9 mouse cellular contexts compared by ENCODE assay signal in the genomic region with DNA sequence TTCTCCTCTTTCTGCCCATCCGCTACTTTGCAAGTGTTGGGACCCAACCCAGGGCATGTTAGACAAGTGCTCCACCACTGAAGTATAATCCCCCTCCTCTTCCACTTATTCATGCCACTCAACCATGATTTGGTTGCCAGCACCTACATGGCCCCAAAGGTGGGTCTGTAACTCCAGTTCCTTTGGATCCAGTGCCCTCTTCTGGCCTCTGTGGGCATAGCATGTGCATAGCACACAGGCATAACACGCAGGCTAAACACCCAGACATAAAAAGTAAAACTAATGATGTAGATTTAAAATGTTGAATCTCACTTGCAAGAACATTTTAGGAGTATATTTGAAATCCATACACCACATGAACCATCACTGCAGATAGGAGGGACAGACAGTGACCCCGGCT.
DNase-seq lines count a peak whose midpoint lies in the region; ATAC-seq lines count a peak whose summit lies in the region.
"Had no signal": no experiment of that assay in that cellular context is flagged by ENCODE, and none has a peak within 500 bp of the region (broad histone marks: within the 10 kb centered on the region; RNA-seq: fewer than 3 reads in every experiment).

No protein-coding gene starts in this region.

- H3K27ac ChIP-seq in embryonic facial prominence, embryonic 13.5 days = peak overlapping the region; percentile 16; the same call in 1 of the 2 replicates
- no peak overlapping the region for H3K27ac ChIP-seq in embryonic facial prominence, embryonic 10.5 days (replicated peaks)
- peak overlapping the region; percentile 70; the same call in 1 of the 2 replicates for H3K27ac ChIP-seq in kidney, embryonic 16.5 days (ENCODE audit: low read length)

- H3K9ac ChIP-seq in embryonic facial prominence, embryonic 13.5 days = no peak overlapping the region
- H3K9ac ChIP-seq in kidney, embryonic 16.5 days (replicated peaks; ENCODE audit: low read length) = no peak overlapping the region

- no peak overlapping the region for H3K4me2 ChIP-seq in embryonic facial prominence, embryonic 13.5 days
- H3K4me2 ChIP-seq in kidney, embryonic 16.5 days (replicated peaks; ENCODE audit: low read depth, low read length) = no peak overlapping the region

- DNase-seq in embryonic facial prominence, embryonic 10.5 days (ENCODE audit: low spot score) = no peak
- DNase-seq in kidney, adult 18-20 months = no peak
- DNase-seq in thymus, postnatal 14 days = peak; percentile 38
- no peak for DNase-seq in thymus, postnatal 0 days (ENCODE audit: low spot score)
- no peak for DNase-seq in adrenal gland, adult 2 months
- no peak for DNase-seq in adipocyte (ENCODE audit: low spot score)
- DNase-seq: right cerebral cortex, postnatal 4 days had no signal

- H3K4me3 ChIP-seq in embryonic facial prominence, embryonic 13.5 days = no peak overlapping the region
- no peak overlapping the region for H3K4me3 ChIP-seq in embryonic facial prominence, embryonic 10.5 days
- H3K4me3 ChIP-seq in kidney, embryonic 16.5 days (ENCODE audit: low read length) = no peak overlapping the region

- H3K27me3 ChIP-seq in embryonic facial prominence, embryonic 13.5 days = no peaks in the 10 kb centered on the region
- H3K27me3 ChIP-seq in embryonic facial prominence, embryonic 10.5 days (replicated peaks; ENCODE audit: low read depth, poor library complexity, severe bottlenecking) = no peaks in the 10 kb centered on the region
- H3K27me3 ChIP-seq in kidney, embryonic 16.5 days (ENCODE audit: insufficient read depth, low read length) = no peaks in the 10 kb centered on the region

- peaks cover 12% of the 10 kb centered on the region for H3K36me3 ChIP-seq in embryonic facial prominence, embryonic 13.5 days
- H3K36me3 ChIP-seq in embryonic facial prominence, embryonic 10.5 days (replicated peaks) = peaks cover 38% of the 10 kb centered on the region
- H3K36me3 ChIP-seq in kidney, embryonic 16.5 days (ENCODE audit: insufficient read depth, low read length) = peaks cover 9% of the 10 kb centered on the region

- no peak for ATAC-seq in embryonic facial prominence, embryonic 13.5 days (ENCODE audit: insufficient number of reproducible peaks, insufficient read depth, low FRiP score, low TSS enrichment, low read depth)
- ATAC-seq in kidney, embryonic 16.5 days (ENCODE audit: low FRiP score, low TSS enrichment) = no peak

- no peaks in the 10 kb centered on the region for H3K9me3 ChIP-seq in embryonic facial prominence, embryonic 13.5 days
- peaks cover 9% of the 10 kb centered on the region; the same call in 1 of the 2 replicates for H3K9me3 ChIP-seq in embryonic facial prominence, embryonic 10.5 days
- H3K9me3 ChIP-seq in kidney, embryonic 16.5 days (ENCODE audit: low read length) = peaks cover 7% of the 10 kb centered on the region

- peaks cover 24% of the 10 kb centered on the region for H3K4me1 ChIP-seq in embryonic facial prominence, embryonic 13.5 days
- peaks cover 23% of the 10 kb centered on the region for H3K4me1 ChIP-seq in embryonic facial prominence, embryonic 10.5 days
- H3K4me1 ChIP-seq in kidney, embryonic 16.5 days (ENCODE audit: insufficient read depth, low read length) = peaks cover 15% of the 10 kb centered on the region

- WGBS in embryonic facial prominence, embryonic 13.5 days = 96% methylated on average over 3 of the region's 3 CpGs
- WGBS in embryonic facial prominence, embryonic 10.5 days = 97% methylated on average over 3 of the region's 3 CpGs
- WGBS in kidney, embryonic 16.5 days = 86% methylated on average over 3 of the region's 3 CpGs
